Mouse (Mus musculus) liver (tissue): ENCODE measurements around the gene Eef1g.

Experiments
- DNase-seq: peaks from one replicate; pipeline ENCODE4 v3.0.0-alpha.2; 2020; ENCODE audit warnings: mixed read lengths

Gene Eef1g

DNA sequence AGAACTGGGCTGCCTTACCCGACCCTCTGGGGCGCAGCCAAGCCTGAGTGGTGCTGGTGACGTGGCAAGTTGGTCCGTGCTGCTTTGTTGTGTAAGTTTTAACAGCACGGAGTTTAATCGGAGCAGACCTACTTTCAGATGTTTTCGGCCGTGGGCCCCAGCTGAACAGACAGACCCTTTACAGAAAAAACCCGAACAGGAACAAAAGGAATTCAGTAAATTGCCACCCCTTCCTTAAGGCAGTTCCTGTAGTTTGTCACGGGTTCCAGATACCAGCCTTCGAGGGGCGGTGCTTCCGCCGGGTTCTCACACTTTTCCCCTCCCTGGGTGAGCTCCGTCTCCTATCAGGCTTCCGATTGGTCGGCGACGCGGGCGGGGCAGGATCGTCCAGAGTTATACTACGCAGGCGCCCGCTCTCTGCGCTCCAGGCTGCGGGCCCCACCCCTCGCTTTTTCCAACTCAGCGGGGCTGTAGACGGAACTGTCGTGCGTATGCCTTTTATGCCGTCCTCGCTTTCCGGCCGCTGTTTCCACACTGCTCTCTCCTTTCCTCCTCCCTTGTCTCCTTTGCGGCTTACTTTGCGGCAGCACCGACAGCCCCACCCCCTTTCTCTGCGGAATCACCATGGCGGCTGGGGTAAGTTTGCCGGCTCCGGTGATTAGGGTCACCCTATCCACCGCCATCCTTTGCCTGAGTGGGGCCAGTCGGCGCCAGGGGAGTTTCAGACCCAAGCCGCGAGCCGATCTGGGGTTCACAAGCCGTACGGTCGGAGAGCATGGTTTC, at the start of gene Eef1g:
Gene Eef1g, plus strand, starts transcription at position 452 of the 783 bp plus-strand sequence.
- peak; percentile 99 for DNase-seq

DNA sequence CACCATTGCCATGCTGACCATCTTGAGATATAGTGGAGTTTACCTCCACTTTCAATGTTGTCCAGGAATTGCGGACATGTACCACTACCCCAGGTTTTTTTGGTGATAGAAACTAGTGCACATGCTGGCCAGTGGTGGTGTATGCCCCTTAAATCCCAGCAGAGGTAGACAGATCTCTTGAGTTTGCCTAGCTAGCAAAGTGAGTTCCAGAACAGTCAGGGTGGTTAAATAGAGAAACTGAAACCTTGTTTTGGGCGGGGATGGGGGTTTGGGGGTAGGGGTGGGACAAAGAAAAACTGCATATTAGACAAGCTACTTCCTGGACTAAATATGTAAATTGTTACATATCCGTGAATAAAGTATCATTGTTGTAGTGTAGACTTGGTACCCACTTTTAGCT, 47.8 kb upstream of the Eef1g start:
- DNase-seq, result no peak

DNA sequence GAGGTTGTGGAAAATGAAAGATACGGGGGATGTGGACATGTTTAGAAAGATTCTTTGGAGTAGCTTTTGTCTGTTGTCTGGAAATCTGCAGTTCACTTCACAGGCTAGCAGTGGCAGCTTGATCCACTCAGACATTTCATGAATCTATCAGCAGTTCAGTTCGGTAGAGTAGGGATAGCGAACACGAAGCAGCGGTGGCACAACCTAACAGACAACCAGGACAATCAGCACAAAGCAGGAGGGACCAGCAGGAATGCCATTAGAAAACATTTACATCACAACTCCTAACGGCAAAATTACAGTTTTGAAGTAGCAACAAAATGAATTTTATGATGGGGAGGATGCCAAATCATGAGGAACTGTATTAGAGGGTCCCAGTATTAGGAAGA, 47.2 kb upstream of the Eef1g start:
- no peak for DNase-seq

DNA sequence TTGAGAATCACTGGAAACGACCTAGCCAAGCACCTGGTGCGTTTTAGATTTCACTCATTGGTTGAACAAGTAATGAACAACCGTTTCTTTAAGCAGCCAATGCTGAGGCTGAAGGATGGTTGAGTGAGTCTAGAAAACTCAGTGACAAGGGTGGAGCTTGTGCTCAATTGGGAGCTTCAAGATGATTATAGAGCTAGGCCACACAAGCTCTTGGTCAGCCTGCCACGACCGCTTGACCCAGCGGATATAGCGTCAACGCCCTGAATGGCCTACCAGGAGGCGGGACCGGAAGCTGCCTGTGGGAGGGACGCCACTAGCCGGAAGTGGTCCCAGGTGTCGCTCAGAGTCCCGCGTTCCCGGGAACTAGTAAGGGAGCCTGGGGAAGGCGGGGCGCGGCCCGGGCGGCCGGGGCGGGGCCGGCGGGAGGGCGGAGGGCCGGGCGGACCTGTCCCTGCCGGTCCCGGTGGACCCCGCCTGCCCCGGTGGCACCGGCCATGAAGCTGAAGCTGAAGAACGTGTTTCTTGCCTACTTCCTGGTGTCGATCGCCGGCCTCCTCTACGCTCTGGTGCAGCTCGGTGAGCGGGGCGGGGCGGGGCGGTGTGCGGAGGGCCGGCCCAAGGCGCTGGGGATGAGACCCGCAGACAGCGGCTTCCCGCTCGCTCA, 46.6 kb upstream of the Eef1g start, which contains the start of gene B3gat3:
Gene B3gat3, plus strand, starts transcription at position 302 of the 664 bp plus-strand sequence.
- DNase-seq, result peak; percentile 94

DNA sequence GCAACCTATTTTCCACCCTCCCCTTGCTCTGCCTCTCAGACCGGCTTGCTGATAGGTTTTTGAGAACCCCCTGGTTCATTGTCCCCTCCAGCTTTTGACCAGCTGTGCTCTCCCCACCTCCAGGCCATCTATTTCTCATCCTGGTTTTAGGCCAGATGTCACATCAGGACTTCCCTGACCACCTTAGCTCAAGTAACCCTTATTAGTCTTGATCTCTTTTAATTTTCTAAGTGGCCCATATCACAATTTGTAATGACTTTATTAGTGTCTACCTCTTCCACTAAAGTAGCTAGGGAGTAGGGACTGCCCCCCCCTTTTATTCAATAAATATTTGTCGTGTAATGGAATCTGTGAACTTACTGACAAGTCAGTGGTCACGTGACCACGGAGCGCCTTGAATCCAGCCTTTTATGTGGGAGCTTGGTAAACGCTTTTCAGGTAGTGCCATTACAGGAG, 46.0 kb upstream of the Eef1g start:
- peak; percentile 70 for DNase-seq

DNA sequence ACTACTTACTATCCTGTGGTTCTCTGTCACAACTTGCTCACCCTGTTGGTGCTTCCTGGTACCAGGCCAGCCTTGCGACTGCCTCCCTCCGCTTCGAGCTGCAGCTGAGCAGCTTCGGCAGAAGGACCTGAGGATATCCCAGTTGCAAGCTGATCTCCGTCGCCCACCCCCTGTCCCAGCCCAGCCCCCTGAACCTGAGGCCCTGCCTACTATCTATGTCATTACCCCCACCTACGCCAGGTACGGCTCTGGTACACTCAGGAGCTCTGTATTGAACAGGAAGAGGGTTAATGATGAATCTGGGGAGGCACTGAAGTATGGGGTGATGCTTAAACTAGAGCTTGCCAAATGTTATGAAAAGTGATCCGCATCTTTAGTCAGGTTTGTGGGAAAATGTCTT, 45.1 kb upstream of the Eef1g start:
- no peak for DNase-seq

DNA sequence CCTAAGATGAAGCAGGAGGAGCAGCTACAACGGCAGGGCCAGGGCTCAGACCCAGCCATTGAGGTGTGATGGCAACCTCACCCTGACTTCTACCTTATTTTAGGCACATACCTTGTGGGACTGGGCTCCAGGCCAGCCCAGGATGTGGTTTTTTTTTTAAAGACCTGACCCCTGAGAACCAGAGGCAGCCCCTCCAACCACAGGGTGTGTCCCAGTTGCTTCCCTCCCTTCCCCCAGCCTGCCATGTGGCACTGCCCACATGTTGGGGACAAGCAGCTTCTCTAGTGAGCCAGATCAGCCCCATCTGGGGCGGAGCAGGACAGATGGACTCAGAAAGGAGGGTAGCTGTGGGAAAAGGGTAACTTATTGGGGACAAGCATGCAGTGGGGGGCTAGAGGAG, 40.1 kb upstream of the Eef1g start:
- DNase-seq, result peak; percentile 32

DNA sequence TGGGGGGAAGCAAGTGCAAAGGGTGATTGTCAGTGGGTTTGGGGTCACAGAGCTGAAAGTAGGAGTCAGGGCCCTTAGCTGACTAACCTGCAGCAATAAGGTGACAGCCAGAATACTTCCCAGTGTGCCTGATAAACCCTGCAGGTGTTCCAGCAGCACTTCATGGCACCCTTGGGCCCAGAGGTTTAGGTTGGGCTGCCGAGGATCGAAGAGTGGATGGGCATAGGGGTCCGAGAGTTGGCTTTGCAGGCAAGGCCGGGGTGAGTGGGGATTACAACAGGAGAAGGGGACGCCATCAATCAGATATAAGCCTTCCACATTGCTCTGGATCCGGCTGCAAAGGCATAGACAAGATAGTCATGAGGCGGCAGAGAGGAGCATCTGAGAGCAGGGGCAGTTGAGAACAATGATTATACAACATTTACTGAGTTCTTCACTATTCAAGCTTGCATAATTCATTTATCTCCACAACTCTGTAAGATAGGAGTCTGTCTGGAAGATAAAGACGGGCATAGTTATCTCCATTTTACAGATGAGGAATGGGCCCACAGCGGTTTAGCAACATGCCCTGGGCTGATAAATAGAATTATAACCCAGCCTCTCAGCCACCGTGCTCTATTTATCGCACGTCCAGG, 38.8 kb upstream of the Eef1g start:
- peak; percentile 48 for DNase-seq

DNA sequence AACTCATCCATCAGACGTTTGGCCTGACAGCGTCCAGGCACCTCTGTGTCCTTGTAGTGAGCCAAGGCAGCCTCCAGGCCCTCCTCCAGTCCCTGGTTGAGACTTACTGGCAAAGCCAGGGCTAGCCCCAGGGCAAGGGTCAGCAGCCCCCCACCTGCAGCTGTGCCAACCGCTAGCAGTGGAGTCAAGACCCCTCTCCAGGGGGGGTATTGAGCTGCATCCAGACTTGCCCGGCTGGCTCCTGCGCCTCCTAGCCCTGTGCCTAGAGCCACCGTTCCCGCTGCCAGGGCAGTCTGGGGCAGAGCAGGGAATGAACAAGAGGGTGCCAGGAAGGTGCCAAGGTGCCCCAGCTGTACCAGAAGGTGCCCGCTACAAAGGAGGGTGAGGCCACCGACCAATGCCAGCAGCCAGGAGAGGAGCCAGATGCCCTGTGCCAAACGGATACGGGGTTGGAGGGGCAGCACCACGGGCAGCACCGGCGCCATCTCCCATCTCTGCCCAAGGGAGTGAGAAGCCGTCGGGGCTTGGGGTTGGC, 38.1 kb upstream of the Eef1g start:
- DNase-seq, result no peak

DNA sequence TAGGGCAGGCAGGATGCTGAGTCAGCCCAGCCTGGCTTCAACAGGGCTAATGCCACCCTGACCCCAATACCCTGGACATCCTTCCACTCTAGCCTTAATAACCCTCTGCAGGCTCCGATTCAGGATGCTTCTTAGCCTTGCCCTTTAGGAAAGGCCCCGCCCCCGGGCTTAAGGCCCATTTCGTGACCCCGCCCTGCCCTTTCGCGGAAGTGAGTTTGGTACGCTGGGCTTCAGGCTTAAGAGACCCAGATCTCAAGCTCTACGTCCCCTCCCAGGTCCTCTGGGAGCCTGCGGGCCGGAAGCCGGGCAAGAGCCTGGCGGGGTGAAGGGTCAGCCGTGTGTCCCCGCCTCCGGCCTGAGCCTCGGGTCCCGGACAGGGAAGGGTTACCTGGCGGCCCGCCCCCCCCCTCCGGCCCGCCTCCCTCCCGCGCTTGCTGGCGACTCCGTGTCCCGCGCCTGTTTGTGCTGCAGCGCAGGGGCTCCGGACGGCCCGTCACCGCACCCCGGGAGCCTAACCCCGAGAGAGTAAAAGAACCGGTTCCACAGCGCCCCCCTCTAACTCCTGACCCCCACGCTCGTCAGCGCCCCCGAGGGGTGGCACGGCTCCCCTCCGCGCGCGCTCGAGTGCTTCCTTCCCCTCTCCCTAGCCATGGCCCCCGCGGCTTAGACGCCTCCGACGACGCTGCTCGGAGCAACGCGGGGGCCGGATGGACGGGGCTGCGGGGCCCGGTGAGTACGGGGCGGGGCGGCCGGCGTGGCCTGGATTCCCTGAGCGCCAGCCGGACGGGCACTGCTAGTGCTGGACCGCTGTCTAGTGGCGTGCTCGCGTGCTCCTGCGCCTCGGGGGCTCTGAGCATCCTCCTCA, 37.4 kb upstream of the Eef1g start, which contains the start of the genes Rom1 and Eml3:
Gene Rom1, minus strand, starts transcription at position 133 of the 865 bp plus-strand sequence.
Gene Eml3, plus strand, starts transcription at position 329 of the 865 bp plus-strand sequence.
- peak; percentile 89 for DNase-seq

DNA sequence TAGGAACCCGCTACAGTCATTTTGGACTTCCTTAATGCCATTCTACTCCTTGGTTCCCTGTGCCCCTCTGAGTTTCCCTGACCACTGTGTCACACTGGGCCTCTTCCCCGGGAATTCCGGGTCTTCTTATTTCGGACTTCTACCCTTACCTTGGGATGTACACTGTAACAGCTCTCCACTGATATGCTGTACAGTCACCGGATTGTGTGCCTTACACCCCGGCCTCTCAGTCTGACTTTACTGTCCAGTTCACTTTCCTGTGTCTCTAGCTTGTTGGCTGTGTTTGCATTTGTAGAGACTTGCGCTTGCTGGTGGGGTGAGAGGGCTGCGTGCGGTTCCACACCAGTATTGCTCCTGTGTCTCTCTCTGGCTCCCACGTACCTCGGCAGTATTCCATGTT, 36.7 kb upstream of the Eef1g start:
- no peak for DNase-seq

DNA sequence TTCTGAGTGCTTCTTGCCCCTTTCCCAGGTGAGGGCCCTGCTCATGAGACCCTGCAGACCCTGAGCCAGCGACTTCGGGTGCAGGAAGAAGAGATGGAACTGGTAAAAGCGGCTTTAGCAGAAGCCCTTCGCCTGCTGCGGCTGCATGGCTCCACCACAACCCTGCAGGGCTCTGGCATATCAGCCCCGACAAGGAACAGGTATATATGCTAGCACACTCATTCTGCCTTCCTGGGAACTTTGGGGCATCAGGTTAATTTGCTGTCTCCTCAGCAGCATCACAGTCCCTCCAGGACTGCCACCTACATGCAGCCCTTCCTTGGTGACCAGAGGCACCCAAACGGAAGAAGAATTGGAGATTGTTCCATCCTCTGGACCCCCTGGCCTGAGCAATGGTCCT, 36.1 kb upstream of the Eef1g start:
- no peak for DNase-seq

DNA sequence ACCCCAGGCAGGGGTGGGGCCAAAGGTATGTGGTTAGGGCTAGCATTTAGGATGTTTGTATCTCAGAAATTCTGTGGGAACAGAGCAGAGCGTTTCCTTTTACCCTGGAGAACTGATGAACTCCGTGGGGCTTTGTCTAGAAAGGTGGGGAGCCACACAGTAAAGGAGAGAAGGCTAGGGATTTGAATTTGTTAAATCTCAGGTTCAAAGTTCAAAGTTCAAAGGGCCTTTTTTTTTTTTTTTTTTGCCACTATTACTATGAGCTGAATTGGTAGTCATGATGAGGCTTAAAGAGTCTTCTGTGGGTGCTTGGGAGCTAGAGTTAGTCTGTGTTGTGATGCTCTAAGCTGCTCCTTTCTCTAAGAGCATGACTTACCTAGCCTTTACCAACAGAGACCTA, 30.1 kb upstream of the Eef1g start:
- DNase-seq, result no peak

DNA sequence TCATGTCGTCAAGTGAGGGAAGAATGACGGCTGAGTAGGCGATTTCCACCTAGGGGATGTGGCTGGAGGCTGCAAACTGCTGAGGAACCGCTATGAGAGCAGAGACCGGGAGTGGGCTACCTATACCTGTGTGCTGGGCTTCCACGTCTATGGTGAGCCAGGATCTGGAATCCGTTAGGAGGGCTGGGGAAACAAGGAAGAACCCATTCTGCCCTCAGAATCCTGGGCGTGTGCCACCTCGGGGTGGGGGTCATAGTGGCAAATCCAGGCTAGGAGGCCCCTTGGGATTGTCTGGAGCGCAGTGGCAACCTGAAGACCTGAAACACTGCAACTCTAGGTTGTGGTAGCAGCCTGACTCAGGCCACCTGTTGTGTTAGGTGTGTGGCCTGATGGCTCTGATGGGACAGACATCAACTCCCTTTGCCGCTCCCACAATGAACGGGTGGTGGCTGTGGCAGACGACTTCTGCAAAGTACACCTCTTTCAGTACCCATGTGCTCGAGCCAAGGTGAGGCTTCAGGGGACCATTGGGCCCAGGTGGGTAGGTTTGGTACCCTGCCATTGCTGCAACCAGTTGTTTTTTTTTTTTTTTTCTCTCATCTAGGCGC, 26.2 kb upstream of the Eef1g start:
- DNase-seq, result no peak

DNA sequence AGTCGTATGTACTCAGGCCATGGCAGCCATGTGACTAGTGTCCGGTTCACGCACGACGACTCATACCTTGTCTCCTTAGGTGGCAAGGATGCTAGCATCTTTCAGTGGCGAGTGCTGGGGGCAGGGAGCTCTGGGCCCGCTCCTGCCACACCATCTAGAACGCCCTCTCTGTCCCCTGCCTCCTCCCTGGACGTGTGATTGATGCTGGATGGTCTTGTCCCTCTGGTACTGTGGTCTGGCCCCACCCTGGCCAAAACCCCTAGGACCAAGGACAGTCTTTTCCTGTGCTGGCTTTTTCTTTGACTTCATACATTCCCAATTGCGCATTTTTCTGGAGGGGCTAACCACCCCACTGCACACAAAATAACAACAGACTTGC, 25.7 kb upstream of the Eef1g start:
- DNase-seq, result no peak

DNA sequence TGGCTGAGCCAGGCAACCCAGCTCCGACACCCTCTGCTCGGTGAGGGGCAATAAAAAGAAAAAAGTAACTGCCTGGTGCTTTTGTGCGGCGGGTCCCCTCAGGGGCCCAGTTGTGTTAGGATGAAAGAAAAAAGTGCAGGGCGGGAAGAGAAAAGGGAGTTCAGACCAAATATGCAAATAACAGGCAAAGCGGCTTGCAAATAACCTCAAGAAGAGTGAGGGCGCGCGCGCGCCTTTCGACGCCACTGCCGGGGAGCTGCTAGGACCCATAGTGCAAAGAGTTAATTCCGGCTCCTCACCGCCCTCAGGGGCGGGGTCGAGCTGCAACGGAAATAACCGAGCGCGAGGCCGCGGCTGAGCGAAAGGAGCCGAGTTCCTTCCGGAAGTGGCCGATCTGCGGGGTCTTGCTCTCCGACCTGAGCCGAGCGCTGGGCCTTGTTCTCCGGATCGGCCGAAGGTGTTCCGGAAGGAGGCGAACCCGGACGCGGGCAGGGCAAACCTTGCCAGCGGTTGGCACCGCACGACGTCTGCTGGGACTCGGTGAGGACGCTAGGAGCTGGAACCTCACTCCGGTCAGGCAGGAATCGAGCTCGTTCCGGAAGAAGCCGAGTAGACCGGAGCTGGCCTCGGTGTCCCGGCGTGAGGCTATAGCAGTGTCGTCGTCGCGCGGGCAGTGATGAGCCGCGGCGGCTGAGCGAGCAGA, 25.2 kb upstream of the Eef1g start, which contains the start of gene Mta2:
Gene Mta2, plus strand, starts transcription at position 361 of the 703 bp plus-strand sequence.
- DNase-seq, result peak; percentile 97

DNA sequence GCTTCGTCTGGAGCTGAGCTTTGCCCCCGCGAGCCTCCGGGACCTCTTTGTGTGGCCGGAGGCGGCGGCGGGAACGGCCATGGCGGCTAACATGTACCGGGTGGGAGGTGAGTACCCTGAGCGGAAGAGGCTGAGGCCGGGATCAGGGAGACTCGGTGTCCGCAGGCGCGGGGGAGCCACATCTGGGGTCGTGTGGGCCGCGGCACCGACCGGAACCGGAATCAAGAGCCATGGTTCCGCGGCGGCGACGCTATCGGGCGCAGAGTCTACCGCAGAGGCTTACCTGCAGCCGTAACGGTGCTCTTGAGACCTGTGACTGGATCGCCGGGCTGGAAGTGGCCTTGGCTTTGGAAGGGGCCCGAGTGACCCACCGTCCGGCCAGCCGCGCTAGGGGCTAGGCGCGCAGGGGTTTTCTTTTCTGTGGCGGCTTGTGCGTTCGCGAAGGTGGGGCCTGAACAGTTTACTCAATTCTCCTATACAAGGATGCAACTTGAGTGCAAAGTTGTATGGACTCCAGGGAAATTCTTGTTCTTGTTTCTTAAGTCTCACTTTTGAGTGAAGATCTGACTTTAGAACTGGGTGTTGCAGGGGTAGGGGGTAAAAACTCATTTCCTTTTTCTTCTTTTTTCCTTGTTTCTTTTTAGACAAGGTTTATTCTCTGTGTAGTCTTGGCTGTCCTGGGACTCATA, 24.4 kb upstream of the Eef1g start:
- DNase-seq, result peak; percentile 63

DNA sequence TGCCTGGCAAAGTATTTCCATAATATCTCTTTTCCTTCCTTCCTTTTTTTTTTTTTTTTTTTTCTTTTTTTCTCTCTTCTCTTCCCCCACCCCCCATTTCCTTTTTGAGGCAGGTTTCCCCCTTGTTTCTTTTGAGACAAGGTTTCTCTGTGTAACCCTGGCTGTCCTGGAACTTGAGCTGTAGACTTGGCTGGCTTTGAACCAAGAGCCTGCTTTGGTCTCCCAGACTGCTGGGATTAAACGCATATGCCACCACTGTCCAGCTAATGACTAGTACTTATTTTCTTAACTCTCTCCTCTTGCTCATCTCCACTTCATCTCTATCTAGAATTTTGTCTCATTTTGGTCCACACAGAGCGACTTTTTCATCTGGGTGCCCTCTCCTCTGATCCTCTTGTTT, 23.8 kb upstream of the Eef1g start:
- DNase-seq, result no peak

DNA sequence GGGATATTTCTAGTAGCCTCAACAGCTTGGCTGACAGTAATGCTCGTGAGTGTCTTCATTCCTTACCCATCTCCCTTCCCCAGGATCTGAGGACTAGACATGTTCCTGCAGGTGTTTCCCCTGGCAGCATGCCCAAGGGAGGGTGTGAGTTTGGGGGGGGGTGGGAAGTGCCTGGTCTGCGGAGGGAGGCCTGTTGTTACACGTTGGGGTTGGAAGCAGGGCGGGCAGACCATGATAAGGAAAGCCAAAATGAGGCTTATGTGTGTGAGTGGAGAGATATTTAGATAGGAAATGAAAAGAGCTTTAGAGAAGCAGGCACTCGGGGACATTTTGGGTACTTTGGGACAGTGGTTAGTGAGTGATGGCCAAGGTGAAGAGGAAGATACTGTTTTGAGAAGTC, 22.8 kb upstream of the Eef1g start:
- peak; percentile 84 for DNase-seq

DNA sequence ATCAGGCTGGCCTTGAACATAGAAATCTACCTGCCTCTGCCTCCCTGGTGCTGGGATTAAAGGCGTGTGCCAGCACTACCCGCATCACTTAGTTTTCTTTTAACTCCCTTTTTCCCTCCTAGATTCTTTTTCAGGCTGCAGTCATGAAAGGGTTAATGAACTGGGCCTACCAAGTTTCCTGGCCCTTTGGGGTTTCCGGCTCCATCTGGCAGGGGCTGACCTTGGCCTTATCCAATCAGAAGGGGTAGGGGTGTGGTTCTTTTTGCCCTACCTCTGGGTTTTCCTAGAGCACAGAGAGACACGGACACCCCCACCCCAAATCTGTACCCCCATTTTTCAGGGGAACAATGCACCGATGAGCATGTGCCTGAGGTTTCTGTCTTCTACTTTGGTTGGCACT, 22.1 kb upstream of the Eef1g start:
- peak; percentile 80 for DNase-seq

DNA sequence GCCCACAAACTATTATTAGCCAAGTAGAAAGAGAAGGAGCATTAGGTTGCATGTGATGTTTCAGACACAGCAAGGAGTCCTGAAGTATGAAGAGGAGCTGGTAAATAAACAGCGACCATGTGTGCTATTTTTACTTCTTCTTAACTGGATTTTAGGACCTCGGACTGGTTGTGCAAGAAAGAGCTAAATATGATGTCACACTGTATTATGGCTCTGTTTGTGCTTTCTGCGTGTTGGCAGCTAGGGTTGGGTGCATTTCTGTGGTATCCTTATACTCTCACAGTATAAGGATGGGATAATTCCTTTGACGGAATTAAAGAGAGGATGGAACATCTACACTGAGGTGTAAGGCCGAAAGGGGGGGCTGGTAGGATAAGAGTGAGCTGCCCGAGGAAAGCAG, 21.6 kb upstream of the Eef1g start:
- DNase-seq, result no peak
